Mouse (Mus musculus) liver, adult 10 weeks (tissue): ENCODE results near the gene Krtap5-4. TPM values are rescaled to one million over a fixed set of nuclear protein-coding genes. Genes with fewer than 3 reads are reported as not detected.

Experiments used
- polyA plus RNA-seq: library from polyadenylated mRNA; stranded (reverse); fragments of 350-450 nt; fragmentation: Illumina TruSeq; extraction: RNeasy Lipid Tissue Mini Kit (QIAGEN cat#74804); gene quantifications from one replicate; pipeline ENCODE4 v1.2.3, GENCODE M21; 2014; ENCODE audit warnings: low read depth, low replicate concordance

Krtap5-4 gene
- polyA plus RNA-seq = not detected

DNA sequence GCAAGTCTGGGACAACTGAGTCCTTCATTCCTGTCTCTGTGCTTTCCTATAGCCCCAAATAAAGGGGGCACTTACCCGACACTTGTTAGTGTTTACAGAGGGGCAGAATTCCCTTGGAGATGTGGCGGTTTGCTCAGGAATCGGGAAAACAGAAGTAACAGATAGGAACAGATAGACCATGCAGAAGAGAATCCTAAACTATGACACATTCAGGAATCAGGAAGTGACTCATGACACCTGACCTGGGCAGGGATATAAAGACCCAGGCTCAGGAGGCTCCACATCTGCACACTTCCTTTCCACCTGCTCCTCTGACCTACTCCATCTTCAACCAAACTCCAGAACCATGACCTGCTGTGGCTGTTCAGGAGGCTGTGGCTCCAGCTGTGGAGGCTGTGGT lies at the start of gene Krtap5-4:
TSS of gene Krtap5-4 (plus strand) at position 301 of the 400 bp plus-strand sequence.

GRCm38 (mm10) chr7:142258254-142258653 lies 45.1 kb upstream of the Krtap5-4 start, which contains the start of gene Gm2431:
Gene Gm2431, minus strand, starts transcription at chr7:142258354.

GRCm38 (mm10) chr7:142274263-142274662 lies 29.1 kb upstream of the Krtap5-4 start, which contains the start of gene Gm4559:
Gene Gm4559, minus strand, starts transcription at chr7:142274363.

GRCm38 (mm10) chr7:142297018-142297417 lies 6.3 kb upstream of the Krtap5-4 start, which contains the start of gene Krtap5-1:
Gene Krtap5-1, minus strand, starts transcription at chr7:142297118.

Other genes starting within 250 kb of the Krtap5-4 start
- gene Mob2, start 242.5 kb upstream of the Krtap5-4 start, polyA plus RNA-seq = 8.6 TPM
- not detected for gene Dusp8, start 207.7 kb upstream of the Krtap5-4 start, polyA plus RNA-seq
- gene Gm45618, start 182.8 kb upstream of the Krtap5-4 start, polyA plus RNA-seq = not detected
- gene Gm39115, start 167.5 kb upstream of the Krtap5-4 start, polyA plus RNA-seq = not detected
- gene Gm45337, start 158.9 kb upstream of the Krtap5-4 start, polyA plus RNA-seq = not detected
- gene Gm29735, start 146.4 kb upstream of the Krtap5-4 start, polyA plus RNA-seq = not detected
- not detected for gene Gm4553, start 137.8 kb upstream of the Krtap5-4 start, polyA plus RNA-seq
- gene Krtap5-2, start 127.5 kb upstream of the Krtap5-4 start, polyA plus RNA-seq = not detected
- not detected for gene Gm10153, start 113.2 kb upstream of the Krtap5-4 start, polyA plus RNA-seq
- gene Krtap5-3, start 102.2 kb upstream of the Krtap5-4 start, polyA plus RNA-seq = not detected
- not detected for gene Gm7579, start 91.7 kb upstream of the Krtap5-4 start, polyA plus RNA-seq
- gene Krtap5-5, start 73.6 kb upstream of the Krtap5-4 start, polyA plus RNA-seq = not detected
- not detected for gene Gm40460, start 62.5 kb upstream of the Krtap5-4 start, polyA plus RNA-seq
- gene Gm2431, start 45.2 kb upstream of the Krtap5-4 start, polyA plus RNA-seq = not detected
- gene Gm4559, start 29.2 kb upstream of the Krtap5-4 start, polyA plus RNA-seq = not detected
- gene Krtap5-1, start 6.4 kb upstream of the Krtap5-4 start, polyA plus RNA-seq = not detected
- not detected for gene Ifitm10, start 70.2 kb downstream of the Krtap5-4 start, polyA plus RNA-seq
- gene Gm49369, start 79.1 kb downstream of the Krtap5-4 start, polyA plus RNA-seq = 19.5 TPM
- 59.5 TPM for gene Ctsd, start 84.5 kb downstream of the Krtap5-4 start, polyA plus RNA-seq
- gene Syt8, start 131.3 kb downstream of the Krtap5-4 start, polyA plus RNA-seq = not detected
- not detected for gene Tnni2, start 138.3 kb downstream of the Krtap5-4 start, polyA plus RNA-seq
- gene Lsp1, start 157.3 kb downstream of the Krtap5-4 start, polyA plus RNA-seq = 0.87 TPM
- gene Tnnt3, start 195.3 kb downstream of the Krtap5-4 start, polyA plus RNA-seq = not detected
- 6.3 TPM for gene Mrpl23, start 229.1 kb downstream of the Krtap5-4 start, polyA plus RNA-seq